Mouse (Mus musculus) olfactory bulb, adult 2 months (tissue): ENCODE measurements around the gene Prss38.

Experiments used
- CTCF ChIP-seq: fragments of 200-500 bp; IDR thresholded peaks from 2 replicates; pipeline ENCODE4 v1.5.1; 2012; ENCODE audit warnings: low read depth, mild to moderate bottlenecking, low read length, moderate library complexity; ENCODE audit not compliant: insufficient read depth
- POLR2A ChIP-seq: fragments of 200-500 bp; IDR thresholded peaks from 2 replicates; pipeline ENCODE4 v1.6.1; 2012; ENCODE audit warnings: mild to moderate bottlenecking, low read depth, low read length, moderate library complexity; ENCODE audit not compliant: insufficient read depth

- TF ChIP-seq CTCF (no peak), POLR2A (no peak)
Measured at GRCm38 (mm10) chr11:59384441-59384959, 9.0 kb upstream of the Prss38 start.
